Comparison of ENCODE assay signal across 14 mouse cellular contexts in the genomic region with DNA sequence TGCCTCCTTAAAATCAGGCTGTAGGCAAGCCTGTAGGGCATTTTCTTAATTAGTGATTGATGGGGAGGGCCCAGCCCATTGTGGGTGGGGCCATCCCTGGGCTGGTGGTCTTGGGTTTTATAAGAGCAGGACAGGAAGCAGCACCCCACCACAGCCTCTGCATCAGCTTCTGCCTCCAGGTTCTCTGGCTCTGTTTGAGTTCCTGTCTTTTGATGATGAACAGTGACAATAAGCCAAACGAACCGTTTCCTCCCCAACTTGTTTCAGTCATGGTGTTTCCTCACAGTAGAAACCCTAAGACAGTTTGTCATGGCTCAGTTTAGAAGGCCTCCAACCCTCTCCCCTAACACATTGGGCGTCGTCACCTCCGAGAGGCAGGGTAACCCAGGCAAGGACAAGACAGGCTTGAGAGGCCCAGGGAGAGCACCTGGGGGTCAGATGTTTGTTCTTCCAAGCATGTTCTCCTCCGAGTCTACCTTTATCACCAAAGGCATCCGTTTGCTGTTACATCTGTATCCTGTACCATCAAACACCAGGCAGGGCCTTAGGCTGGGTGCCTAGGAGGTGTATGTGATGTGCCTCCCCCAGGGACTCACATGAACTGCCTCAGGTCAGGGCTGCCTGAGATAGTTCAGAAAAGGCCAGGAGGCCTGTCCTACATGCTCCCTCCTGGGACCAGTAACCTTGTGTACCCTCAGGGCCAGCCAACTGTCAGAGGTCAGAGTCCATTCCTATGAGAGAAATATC. TPM values are rescaled to one million over a fixed set of nuclear protein-coding genes. Genes with fewer than 3 reads are reported as not detected.
DNase-seq lines count a peak whose midpoint lies in the region; ATAC-seq and TF ChIP-seq lines count a peak whose summit lies in the region.
"Had no signal": no experiment of that assay in that cellular context is flagged by ENCODE, and none has a peak within 500 bp of the region (broad histone marks: within the 10 kb centered on the region; RNA-seq: fewer than 3 reads in every experiment).

No protein-coding gene starts in this region.

- no peaks in the 10 kb centered on the region for H3K36me3 ChIP-seq in intestine, embryonic 15.5 days
- H3K36me3 ChIP-seq in thymus, adult 2 months (ENCODE audit: control insufficient read depth, insufficient read depth, low read length), result no peaks in the 10 kb centered on the region
- peaks cover 13% of the 10 kb centered on the region for H3K36me3 ChIP-seq in forebrain, embryonic 12.5 days (replicated peaks)
- H3K36me3 ChIP-seq: embryonic facial prominence, embryonic 10.5 days; liver, embryonic 15.5 days had no signal

- H3K27me3 ChIP-seq in intestine, embryonic 15.5 days (replicated peaks), result no peaks in the 10 kb centered on the region
- no peaks in the 10 kb centered on the region for H3K27me3 ChIP-seq in thymus, adult 2 months (ENCODE audit: control insufficient read depth, insufficient read depth, low read length)
- no peaks in the 10 kb centered on the region for H3K27me3 ChIP-seq in forebrain, embryonic 12.5 days
- H3K27me3 ChIP-seq: liver, embryonic 15.5 days; megakaryocyte, embryonic 14.5 days had no signal

- 69% methylated on average over 7 of the region's 7 CpGs for WGBS in intestine, embryonic 15.5 days
- 8% methylated on average over 7 of the region's 7 CpGs for WGBS in thymus, adult 2 months
- WGBS in forebrain, embryonic 12.5 days, result 83% methylated on average over 7 of the region's 7 CpGs

- 0 out of 2 replicates have a peak, but pooled peaks have one; percentile 21 for TF ChIP-seq POLR2A in thymus, adult 2 months (IDR thresholded peaks at IDR 0.05; ENCODE audit: control insufficient read depth, extremely low read depth, insufficient read depth, low read length, poor library complexity)

- no peak overlapping the region for H3K4me3 ChIP-seq in intestine, embryonic 15.5 days (replicated peaks)
- H3K4me3 ChIP-seq in thymus, adult 2 months (ENCODE audit: control insufficient read depth, insufficient read depth, low read length), result no peak overlapping the region
- no peak overlapping the region for H3K4me3 ChIP-seq in forebrain, embryonic 12.5 days (replicated peaks)
- H3K4me3 ChIP-seq: embryonic facial prominence, embryonic 10.5 days; liver, embryonic 15.5 days; megakaryocyte, embryonic 14.5 days had no signal

- intact Hi-C loops in left cerebral cortex, postnatal 36 days (cut with DNase I), result no loop called here

- peak; percentile 60 for ATAC-seq in CD4-positive, CD25-positive, alpha-beta regulatory T cell, adult 4 months
- peak; percentile 30; the same call in 1 of the 2 replicates for ATAC-seq in intestine, embryonic 15.5 days
- no peak for ATAC-seq in forebrain, embryonic 12.5 days (ENCODE audit: low FRiP score)

- no peaks in the 10 kb centered on the region for H3K9me3 ChIP-seq in intestine, embryonic 15.5 days
- no peaks in the 10 kb centered on the region for H3K9me3 ChIP-seq in forebrain, embryonic 12.5 days
- H3K9me3 ChIP-seq: embryonic facial prominence, embryonic 10.5 days; liver, embryonic 15.5 days; megakaryocyte, embryonic 14.5 days had no signal

- H3K4me2 ChIP-seq in intestine, embryonic 15.5 days (replicated peaks), result no peak overlapping the region
- no peak overlapping the region for H3K4me2 ChIP-seq in forebrain, embryonic 12.5 days
- H3K4me2 ChIP-seq: liver, embryonic 15.5 days had no signal

- DNase-seq in kidney, adult 9 months, result peak; percentile 68
- DNase-seq in kidney, postnatal 4 days, result no peak
- peak; percentile 58 for DNase-seq in thymus, adult 2 months
- DNase-seq in left cerebral cortex, postnatal 36 days (ENCODE audit: low spot score in 2 of 2), result no peak
- no peak for DNase-seq in yolk sac, embryonic 10.5 days (ENCODE audit: low spot score)
- DNase-seq: adrenal gland, adult 2 months; cerebellum, postnatal 10 days; heart, adult 18-20 months had no signal

- H3K9ac ChIP-seq in intestine, embryonic 15.5 days, result no peak overlapping the region
- no peak overlapping the region for H3K9ac ChIP-seq in forebrain, embryonic 12.5 days
- H3K9ac ChIP-seq: liver, embryonic 15.5 days had no signal

- no peak overlapping the region for H3K27ac ChIP-seq in intestine, embryonic 15.5 days
- peak overlapping the region; percentile 91 for H3K27ac ChIP-seq in thymus, adult 2 months (ENCODE audit: control insufficient read depth, insufficient read depth, low read length)
- no peak overlapping the region for H3K27ac ChIP-seq in forebrain, embryonic 12.5 days
- H3K27ac ChIP-seq: embryonic facial prominence, embryonic 10.5 days; liver, embryonic 15.5 days had no signal

- no peak for TF ChIP-seq CTCF in thymus, adult 2 months (IDR thresholded peaks at IDR 0.05; ENCODE audit: borderline replicate concordance, control insufficient read depth, extremely low read depth, insufficient read depth, low read length, poor library complexity)

- H3K4me1 ChIP-seq in intestine, embryonic 15.5 days (replicated peaks), result peaks cover 4% of the 10 kb centered on the region; the same call in 1 of the 2 replicates
- peaks cover 20% of the 10 kb centered on the region for H3K4me1 ChIP-seq in thymus, adult 2 months (replicated peaks; ENCODE audit: control insufficient read depth, insufficient read depth, low read length)
- H3K4me1 ChIP-seq in forebrain, embryonic 12.5 days, result no peaks in the 10 kb centered on the region

RNA-seq across cellular contexts. Expression of gene Lsm10, which starts 6.1 kb away (rescaled TPM):
- polyA plus RNA-seq in CD4-positive, CD25-positive, alpha-beta regulatory T cell, adult 4 months (2017; shearing (Covaris generic)), result 10 to 100 TPM; 68.6 to 76.0 TPM
- 55.3 TPM in 2 replicates for polyA plus RNA-seq in intestine, embryonic 15.5 days (2015; fragmentation: Nextera tagmentation; extraction: Ambion mirVana)
- 41.0 and 41.7 TPM in 2 replicates for polyA plus RNA-seq in thymus, adult 2 months (2012; rRNA removed)
- 41.9 and 46.6 TPM in 2 replicates for polyA plus RNA-seq in forebrain, embryonic 12.5 days (2016; fragmentation: Nextera tagmentation; extraction: Ambion mirVana)
- 10 to 100 TPM; 13.0 to 14.5 TPM for total RNA-seq in left cerebral cortex, postnatal 36 days (2021)

RNA-seq across cellular contexts. Expression of gene Stk40, which starts 13.5 kb away (rescaled TPM):
- 10 to 100 TPM; 11.4 to 23.2 TPM for polyA plus RNA-seq in CD4-positive, CD25-positive, alpha-beta regulatory T cell, adult 4 months (2017; shearing (Covaris generic))
- 29.5 and 32.1 TPM in 2 replicates for polyA plus RNA-seq in intestine, embryonic 15.5 days (2015; fragmentation: Nextera tagmentation; extraction: Ambion mirVana)
- polyA plus RNA-seq in thymus, adult 2 months (2012; rRNA removed), result 36.5 and 43.1 TPM in 2 replicates
- polyA plus RNA-seq in forebrain, embryonic 12.5 days (2016; fragmentation: Nextera tagmentation; extraction: Ambion mirVana), result 42.8 and 48.5 TPM in 2 replicates
- 10 to 100 TPM; 27.4 to 30.4 TPM for total RNA-seq in left cerebral cortex, postnatal 36 days (2021)

RNA-seq across cellular contexts. Expression of gene Oscp1, which starts 31.9 kb away (rescaled TPM):
- under 1 TPM in 1 of 2 experiments, not detected in 1; 0.70 TPM for polyA plus RNA-seq in CD4-positive, CD25-positive, alpha-beta regulatory T cell, adult 4 months (2017; shearing (Covaris generic))
- polyA plus RNA-seq in intestine, embryonic 15.5 days (2015; fragmentation: Nextera tagmentation; extraction: Ambion mirVana), result 8.9 and 11.0 TPM in 2 replicates
- 0.99 and 1.1 TPM in 2 replicates for polyA plus RNA-seq in thymus, adult 2 months (2012; rRNA removed)
- 26.8 and 32.2 TPM in 2 replicates for polyA plus RNA-seq in forebrain, embryonic 12.5 days (2016; fragmentation: Nextera tagmentation; extraction: Ambion mirVana)
- total RNA-seq in left cerebral cortex, postnatal 36 days (2021), result 10 to 100 TPM; 51.3 to 57.3 TPM

RNA-seq across cellular contexts. Expression of gene Mrps15, which starts 43.5 kb away (rescaled TPM):
- polyA plus RNA-seq in CD4-positive, CD25-positive, alpha-beta regulatory T cell, adult 4 months (2017; shearing (Covaris generic)), result 10 to 100 TPM; 49.0 to 58.9 TPM
- polyA plus RNA-seq in intestine, embryonic 15.5 days (2015; fragmentation: Nextera tagmentation; extraction: Ambion mirVana), result 142 and 166 TPM in 2 replicates
- 56.2 and 70.7 TPM in 2 replicates for polyA plus RNA-seq in thymus, adult 2 months (2012; rRNA removed)
- polyA plus RNA-seq in forebrain, embryonic 12.5 days (2016; fragmentation: Nextera tagmentation; extraction: Ambion mirVana), result 125 and 132 TPM in 2 replicates
- total RNA-seq in left cerebral cortex, postnatal 36 days (2021), result 10 to 100 TPM; 41.0 to 43.1 TPM

RNA-seq across cellular contexts. Expression of gene Eva1b, which starts 57.3 kb away (rescaled TPM):
- polyA plus RNA-seq in CD4-positive, CD25-positive, alpha-beta regulatory T cell, adult 4 months (2017; shearing (Covaris generic)), result 10 to 100 TPM; 10.5 to 12.7 TPM
- polyA plus RNA-seq in intestine, embryonic 15.5 days (2015; fragmentation: Nextera tagmentation; extraction: Ambion mirVana), result 41.8 and 44.6 TPM in 2 replicates
- polyA plus RNA-seq in thymus, adult 2 months (2012; rRNA removed), result 94.3 and 95.2 TPM in 2 replicates
- 13.1 and 15.9 TPM in 2 replicates for polyA plus RNA-seq in forebrain, embryonic 12.5 days (2016; fragmentation: Nextera tagmentation; extraction: Ambion mirVana)
- total RNA-seq in left cerebral cortex, postnatal 36 days (2021), result 1 to 10 TPM; 3.0 to 3.8 TPM

Comparison
In these comparisons a context has a peak if more than half of its experiments do, and no peak if none do; other contexts are left out.
1. DNase-seq: peak in kidney, adult 9 months (single experiment) and thymus, adult 2 months (single experiment); none in kidney, postnatal 4 days (0 of 2), left cerebral cortex, postnatal 36 days (0 of 2) and yolk sac, embryonic 10.5 days (single experiment).